Mouse (Mus musculus) MEL (cell line): ENCODE measurements around the gene Pafah2. TPM values are rescaled to one million over a fixed set of nuclear protein-coding genes. Genes with fewer than 3 reads are reported as not detected.

Source experiments
- DNase-seq: peaks from one replicate; pipeline ENCODE4 v3.0.0; 2011; ENCODE audit warnings: low read depth, low spot score
- H3K27ac ChIP-seq: 2 replicates; pipeline ENCODE4 v1.5.1; 2012; ENCODE audit warnings: low read depth, mild to moderate bottlenecking, control low read depth, low read length, moderate library complexity; ENCODE audit not compliant: control insufficient read depth
- H3K27me3 ChIP-seq, 2 experiments: fragments of 150-350 bp in 1 of 2; sonication (generic) in 1 of 2; 2 replicates each; pipeline ENCODE4 v1.6.1; 2012; ENCODE audit warnings: low read length in 2 of 2, mild to moderate bottlenecking in 2 of 2, improper control_type of control experiment in 1 of 2, moderate library complexity in 1 of 2; ENCODE audit not compliant: insufficient read depth in 2 of 2, control insufficient read depth in 1 of 2
- H3K36me3 ChIP-seq, 2 experiments: 2 replicates each; pipeline ENCODE4 v1.6.1; 2012 to 2014; ENCODE audit warnings: low read length in 2 of 2, improper control_type of control experiment in 1 of 2, inconsistent platforms in 1 of 2, mild to moderate bottlenecking in 1 of 2; ENCODE audit not compliant: insufficient read depth in 2 of 2, control insufficient read depth in 1 of 2
- H3K4me1 ChIP-seq, 2 experiments: fragments of 150-350 bp in 1 of 2; sonication (generic) in 1 of 2; 2 replicates each; pipeline ENCODE4 v1.6.1; 2012; ENCODE audit warnings: low read length in 2 of 2, improper control_type of control experiment in 1 of 2, mild to moderate bottlenecking in 1 of 2; ENCODE audit not compliant: insufficient read depth in 2 of 2, control insufficient read depth in 1 of 2
- H3K4me3 ChIP-seq, 2 experiments: fragments of 150-350 bp in 1 of 2; sonication (generic) in 1 of 2; 2 replicates each; pipeline ENCODE4 v1.5.1; 2012; ENCODE audit warnings: low read depth in 2 of 2, low read length in 2 of 2, mild to moderate bottlenecking in 2 of 2, moderate library complexity in 2 of 2, control low read depth in 1 of 2, improper control_type of control experiment in 1 of 2; ENCODE audit not compliant: control insufficient read depth in 1 of 2, insufficient read depth in 1 of 2
- H3K79me2 ChIP-seq: 2 replicates; pipeline ENCODE4 v1.6.1; 2012; ENCODE audit warnings: mild to moderate bottlenecking, low read length, moderate library complexity; ENCODE audit not compliant: control insufficient read depth, poor library complexity, insufficient read depth
- H3K9ac ChIP-seq: 2 replicates; pipeline ENCODE4 v1.6.1; 2012; ENCODE audit warnings: low read depth, mild to moderate bottlenecking, control low read depth, low read length, moderate library complexity; ENCODE audit not compliant: control insufficient read depth, poor library complexity, severe bottlenecking
- H3K9me3 ChIP-seq: fragments of 150-350 bp; sonication (generic); replicated peaks from 2 replicates; pipeline ENCODE4 v1.6.1; 2012; ENCODE audit warnings: mild to moderate bottlenecking, low read length, improper control_type of control experiment, moderate library complexity; ENCODE audit not compliant: insufficient read depth
- BHLHE40 ChIP-seq: IDR thresholded peaks from 2 replicates; pipeline ENCODE4 v1.6.1; 2012; ENCODE audit warnings: low read depth, mild to moderate bottlenecking, inconsistent platforms, low read length, improper control_type of control experiment, borderline replicate concordance
- CHD1 ChIP-seq: IDR thresholded peaks from 2 replicates; pipeline ENCODE4 v1.6.1; 2012; ENCODE audit warnings: low read depth, mild to moderate bottlenecking, inconsistent platforms, low read length, improper control_type of control experiment
- CHD2 ChIP-seq: IDR thresholded peaks from 2 replicates; pipeline ENCODE4 v1.6.1; 2011; ENCODE audit warnings: low read length, improper control_type of control experiment
- CTCF ChIP-seq, 3 experiments: IDR thresholded peaks in 2 of 3; conservative IDR thresholded peaks in 1 of 3; 2 replicates each; pipeline ENCODE4 v1.5.1; 2011 to 2012; ENCODE audit warnings: low read length in 3 of 3, low read depth in 2 of 3, mild to moderate bottlenecking in 2 of 3, improper control_type of control experiment in 1 of 3, inconsistent platforms in 1 of 3, mixed read lengths in 1 of 3, moderate library complexity in 1 of 3; ENCODE audit not compliant: control insufficient read depth in 1 of 3, insufficient read depth in 1 of 3, poor library complexity in 1 of 3, severe bottlenecking in 1 of 3
- ELF1 ChIP-seq: IDR thresholded peaks from 2 replicates; pipeline ENCODE4 v1.6.1; 2014; ENCODE audit warnings: low read depth, mild to moderate bottlenecking, inconsistent platforms, low read length, improper control_type of control experiment, moderate library complexity
- GABPA ChIP-seq: IDR thresholded peaks from 2 replicates; pipeline ENCODE4 v1.6.1; 2012; ENCODE audit warnings: low read depth, mild to moderate bottlenecking, inconsistent platforms, low read length, improper control_type of control experiment, moderate library complexity
- GATA1 ChIP-seq: IDR thresholded peaks from 2 replicates; pipeline ENCODE4 v1.6.1; 2011; ENCODE audit warnings: low read depth, low read length, improper control_type of control experiment
- HCFC1 ChIP-seq: IDR thresholded peaks from 2 replicates; pipeline ENCODE4 v1.6.1; 2012; ENCODE audit warnings: low read depth, mild to moderate bottlenecking, inconsistent platforms, low read length, improper control_type of control experiment, moderate library complexity
- KAT2A ChIP-seq: conservative IDR thresholded peaks from 2 replicates; pipeline ENCODE4 v1.6.1; 2012; ENCODE audit warnings: low read depth, low read length, improper control_type of control experiment, inconsistent platforms
- MAFK ChIP-seq: IDR thresholded peaks from 2 replicates; pipeline ENCODE4 v1.6.1; 2011; ENCODE audit warnings: low read depth, mild to moderate bottlenecking, low read length, improper control_type of control experiment, borderline replicate concordance
- MAX ChIP-seq: IDR thresholded peaks from 2 replicates; pipeline ENCODE4 v1.6.1; 2011; ENCODE audit warnings: low read length, improper control_type of control experiment
- MYC ChIP-seq: IDR thresholded peaks from 2 replicates; pipeline ENCODE4 v1.6.1; 2011; ENCODE audit warnings: low read depth, mild to moderate bottlenecking, low read length, improper control_type of control experiment, moderate library complexity
- NRF1 ChIP-seq: IDR thresholded peaks from 2 replicates; pipeline ENCODE4 v1.6.1; 2014; ENCODE audit warnings: low read depth, mild to moderate bottlenecking, inconsistent platforms, low read length, improper control_type of control experiment, moderate library complexity; ENCODE audit not compliant: poor library complexity, insufficient read depth, severe bottlenecking
- POLR2A ChIP-seq, 2 experiments: IDR thresholded peaks; 2 replicates each; pipeline ENCODE4 v1.6.1; 2011 to 2012; ENCODE audit warnings: low read length in 2 of 2, mild to moderate bottlenecking in 2 of 2, control low read depth in 1 of 2, improper control_type of control experiment in 1 of 2, low read depth in 1 of 2, moderate library complexity in 1 of 2; ENCODE audit not compliant: control insufficient read depth in 1 of 2, insufficient read depth in 1 of 2, poor library complexity in 1 of 2
- POLR2AphosphoS2 ChIP-seq: IDR thresholded peaks from 2 replicates; pipeline ENCODE4 v1.6.1; 2011; ENCODE audit warnings: low read length, improper control_type of control experiment
- RAD21 ChIP-seq: IDR thresholded peaks from 2 replicates; pipeline ENCODE4 v1.6.1; 2011; ENCODE audit warnings: mild to moderate bottlenecking, low read depth, low read length, improper control_type of control experiment
- SMC3 ChIP-seq: IDR thresholded peaks from 2 replicates; pipeline ENCODE4 v1.6.1; 2011; ENCODE audit warnings: low read depth, low read length, improper control_type of control experiment
- TAL1 ChIP-seq: IDR thresholded peaks from 2 replicates; pipeline ENCODE4 v1.6.1; 2012; ENCODE audit warnings: mild to moderate bottlenecking, inconsistent platforms, low read length, moderate library complexity, mixed read lengths
- TCF12 ChIP-seq: IDR thresholded peaks from 2 replicates; pipeline ENCODE4 v1.6.1; 2014; ENCODE audit warnings: low read depth, mild to moderate bottlenecking, inconsistent platforms, low read length, improper control_type of control experiment, moderate library complexity
- UBTF ChIP-seq: IDR thresholded peaks from 2 replicates; pipeline ENCODE4 v1.6.1; 2012; ENCODE audit warnings: low read depth, mild to moderate bottlenecking, inconsistent platforms, low read length, improper control_type of control experiment, moderate library complexity, borderline replicate concordance; ENCODE audit not compliant: insufficient read depth
- USF1 ChIP-seq: IDR thresholded peaks from 2 replicates; pipeline ENCODE4 v1.6.1; 2014; ENCODE audit warnings: low read depth, mild to moderate bottlenecking, inconsistent platforms, low read length, improper control_type of control experiment, moderate library complexity
- USF2 ChIP-seq, 2 experiments: IDR thresholded peaks; 2 replicates each; pipeline ENCODE4 v1.6.1; 2011 to 2012; ENCODE audit warnings: improper control_type of control experiment in 2 of 2, low read length in 2 of 2, borderline replicate concordance in 1 of 2, inconsistent platforms in 1 of 2, low read depth in 1 of 2, mild to moderate bottlenecking in 1 of 2; ENCODE audit not compliant: insufficient read depth in 1 of 2
- ZNF384 ChIP-seq: IDR thresholded peaks from 2 replicates; pipeline ENCODE4 v1.6.1; 2012; ENCODE audit warnings: low read depth, mild to moderate bottlenecking, inconsistent platforms, low read length, improper control_type of control experiment
- polyA plus RNA-seq, 2 experiments: library from polyadenylated mRNA; stranded (reverse) in 1 of 2; unstranded in 1 of 2; fragments of >175 nt in 1 of 2; fragments of >200 nt in 1 of 2; gene quantifications; 2 replicates each; pipeline versions ENCODE4 v1.2.1 to v1.2.4; 2012; ENCODE audit warnings: low replicate concordance in 2 of 2, low read depth in 1 of 2; ENCODE audit not compliant: insufficient read length in 2 of 2, insufficient read depth in 1 of 2, missing spikeins in 1 of 2
- total RNA-seq: library from RNA; depleted of rRNA; stranded (reverse); fragments of 300-350 nt; gene quantifications from 2 replicates; pipeline ENCODE4 v1.2.3, GENCODE M21; 2012

The Pafah2 gene
- total and polyA plus RNA-seq, 3 experiments, result 6.0 to 10.6 TPM; not detected in 1

- Histone ChIP-seq H3K27me3 (peaks cover 2 to 4% of the 10 kb centered on the region in 2 experiments), H3K79me2 (no peaks in the 10 kb centered on the region)
- TF ChIP-seq CHD2, result no peak
- TF ChIP-seq CHD1, result no peak
- TF ChIP-seq ZNF384, result no peak
- TF ChIP-seq POLR2A (IDR thresholded peaks at IDR 0.05; ENCODE audit: control insufficient read depth in 1 of 2, insufficient read depth in 1 of 2, low read depth in 1 of 2, low read length in 2 of 2, poor library complexity in 1 of 2), result no peak
- TF ChIP-seq GABPA, result no peak
- TF ChIP-seq KAT2A, result no peak
- no peak for TF ChIP-seq TCF12
- no peak for TF ChIP-seq MYC
- TF ChIP-seq NRF1, result no peak
- no peak for TF ChIP-seq BHLHE40
- no peak for TF ChIP-seq MAFK
- no peak for TF ChIP-seq ELF1
- TF ChIP-seq USF2 (IDR thresholded peaks at IDR 0.05; ENCODE audit: borderline replicate concordance in 1 of 2, insufficient read depth in 1 of 2, low read depth in 1 of 2, low read length in 2 of 2), result no peak
- TF ChIP-seq, all 39 proteins: peak for 0
- Histone ChIP-seq H3K27ac (no peak overlapping the region), H3K9me3 (no peaks in the 10 kb centered on the region), H3K4me3 (no peak overlapping the region), H3K9ac (no peak overlapping the region), H3K4me1 (no peaks in the 10 kb centered on the region), H3K36me3 (no peaks in the 10 kb centered on the region)
- no peak for DNase-seq
Measured at GRCm38 (mm10) chr4:134449595-134450391, 53.7 kb downstream of the Pafah2 start.

- DNase-seq, result no peak
- Histone ChIP-seq H3K27me3 (peaks cover 5 to 7% of the 10 kb centered on the region in 2 experiments), H3K79me2 (no peaks in the 10 kb centered on the region), H3K36me3 (no peaks in the 10 kb centered on the region), H3K4me1 (no peaks in the 10 kb centered on the region), H3K4me3 (no peak overlapping the region), H3K27ac (no peak overlapping the region), H3K9ac (no peak overlapping the region), H3K9me3 (no peaks in the 10 kb centered on the region)
- TF ChIP-seq RAD21, result no peak
- no peak for TF ChIP-seq GABPA
- no peak for TF ChIP-seq UBTF
- no peak for TF ChIP-seq GATA1
- no peak for TF ChIP-seq TAL1
- TF ChIP-seq HCFC1, result no peak
- no peak for TF ChIP-seq ELF1
- no peak for TF ChIP-seq CTCF (IDR thresholded peaks at IDR 0.05 in 2 of 3, conservative IDR thresholded peaks at IDR 0.05 in 1 of 3; ENCODE audit: control insufficient read depth in 1 of 3, insufficient read depth in 1 of 3, low read depth in 2 of 3, low read length in 3 of 3, poor library complexity in 1 of 3, severe bottlenecking in 1 of 3)
- TF ChIP-seq SMC3, result no peak
- TF ChIP-seq MYC, result no peak
- no peak for TF ChIP-seq BHLHE40
- no peak for TF ChIP-seq MAX
- TF ChIP-seq POLR2AphosphoS2, result no peak
- TF ChIP-seq USF1, result no peak
Measured at GRCm38 (mm10) chr4:134450392-134451195, 54.5 kb downstream of the Pafah2 start.
